Mouse (Mus musculus): ENCODE measurements around the gene Lcat.

Lcat gene

DNA sequence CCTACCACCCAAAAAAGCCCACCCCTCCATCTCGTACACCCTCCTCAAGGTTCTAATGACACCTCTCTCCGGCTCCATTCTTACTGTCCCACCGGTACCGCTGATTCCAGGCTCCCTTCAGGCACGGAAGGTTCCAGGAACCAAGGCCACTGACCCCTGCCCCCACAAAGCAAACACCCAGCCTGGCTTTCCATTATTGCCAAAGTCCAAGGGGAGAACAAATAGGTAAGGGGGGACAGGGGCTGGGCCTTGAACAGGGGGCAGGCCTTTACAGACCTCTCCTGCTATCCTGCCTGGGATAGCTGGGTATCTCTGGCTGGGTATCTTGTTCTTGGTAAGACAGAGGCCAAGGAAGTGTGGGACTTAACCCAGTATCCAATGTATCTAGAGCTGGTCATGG is 640 bp downstream of the Lcat start:
- DNase-seq: no peak

DNA sequence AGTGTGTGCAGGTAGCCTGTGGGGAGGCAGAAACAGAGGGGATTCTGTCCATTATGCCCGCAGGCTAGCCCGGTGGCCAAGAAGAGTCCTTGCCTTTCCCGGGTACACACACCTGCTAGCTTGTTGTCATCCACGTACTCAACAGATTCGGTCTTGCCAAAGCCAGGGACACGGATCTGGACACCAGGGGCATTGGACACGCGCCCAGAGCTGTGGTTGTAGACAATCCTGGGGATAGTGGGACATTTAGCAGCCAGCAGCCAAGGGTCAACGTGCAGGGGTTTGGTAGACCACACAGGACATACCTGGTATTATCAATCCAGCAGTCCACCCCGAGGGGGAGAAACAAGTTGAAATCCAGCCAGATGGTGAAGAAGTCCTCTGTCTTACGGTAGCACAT is 1.2 kb downstream of the Lcat start:
- no peak for DNase-seq

DNA sequence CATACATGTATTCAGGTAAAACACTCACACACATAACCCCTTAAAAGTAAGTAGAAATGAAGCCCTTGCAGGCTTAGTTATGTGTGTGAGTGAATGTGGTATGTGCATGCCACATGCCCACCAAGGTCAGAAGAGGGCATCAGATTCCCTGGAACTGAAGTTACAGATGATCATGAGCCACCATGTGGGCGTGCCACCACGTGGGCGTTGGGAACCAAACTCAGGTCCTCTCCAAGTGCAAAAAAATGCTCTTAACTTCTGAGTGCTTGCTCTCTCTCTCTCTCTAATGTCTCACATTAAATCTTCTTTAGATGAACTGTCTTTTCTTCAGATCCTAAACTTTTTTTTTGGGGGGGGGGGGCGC is 4.9 kb downstream of the Lcat start, which contains the start of gene Psmb10:
TSS of gene Psmb10 (minus strand) at position 139 of the 364 bp plus-strand sequence.
- DNase-seq: no peak

DNA sequence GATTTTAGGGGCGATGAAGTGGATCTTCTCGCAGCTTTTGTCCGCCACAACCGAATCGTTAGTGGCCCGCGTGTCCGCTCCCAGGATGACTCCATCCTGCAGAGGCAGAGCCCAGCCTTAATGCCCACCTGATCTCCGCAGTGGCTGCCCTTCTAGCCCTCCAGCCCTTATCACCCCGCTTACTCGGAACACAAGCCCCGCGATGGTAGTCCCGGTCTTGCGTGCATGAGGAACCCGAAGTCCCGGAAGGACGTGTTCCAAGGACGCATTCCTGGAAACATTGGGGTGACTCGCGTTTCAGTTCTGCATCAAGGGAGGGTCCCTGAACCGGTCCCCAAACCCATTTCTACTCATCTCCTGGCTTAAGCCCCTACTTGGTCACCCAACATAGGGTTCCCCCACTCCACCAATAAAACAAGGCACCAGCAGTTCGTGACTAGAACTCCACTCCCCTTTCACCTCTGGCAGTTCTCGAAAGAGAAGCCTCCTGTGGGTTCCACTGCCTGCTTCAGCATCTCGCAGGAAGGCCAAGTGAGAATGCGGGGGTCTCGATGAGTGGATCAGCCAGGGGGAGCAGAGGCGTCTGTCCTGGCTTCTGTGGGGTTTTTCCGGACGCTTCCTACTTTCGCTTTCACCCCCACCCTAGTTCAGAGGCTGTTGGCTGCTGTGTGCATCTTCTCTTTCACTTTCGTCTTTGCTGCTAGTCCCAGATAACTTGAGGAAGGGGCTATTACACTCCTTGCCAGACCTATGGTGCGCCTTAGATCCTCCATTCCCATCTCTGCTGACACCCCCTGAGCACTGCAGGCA is 5.5 kb downstream of the Lcat start:
- DNase-seq: peak; percentile 37 to 48

DNA sequence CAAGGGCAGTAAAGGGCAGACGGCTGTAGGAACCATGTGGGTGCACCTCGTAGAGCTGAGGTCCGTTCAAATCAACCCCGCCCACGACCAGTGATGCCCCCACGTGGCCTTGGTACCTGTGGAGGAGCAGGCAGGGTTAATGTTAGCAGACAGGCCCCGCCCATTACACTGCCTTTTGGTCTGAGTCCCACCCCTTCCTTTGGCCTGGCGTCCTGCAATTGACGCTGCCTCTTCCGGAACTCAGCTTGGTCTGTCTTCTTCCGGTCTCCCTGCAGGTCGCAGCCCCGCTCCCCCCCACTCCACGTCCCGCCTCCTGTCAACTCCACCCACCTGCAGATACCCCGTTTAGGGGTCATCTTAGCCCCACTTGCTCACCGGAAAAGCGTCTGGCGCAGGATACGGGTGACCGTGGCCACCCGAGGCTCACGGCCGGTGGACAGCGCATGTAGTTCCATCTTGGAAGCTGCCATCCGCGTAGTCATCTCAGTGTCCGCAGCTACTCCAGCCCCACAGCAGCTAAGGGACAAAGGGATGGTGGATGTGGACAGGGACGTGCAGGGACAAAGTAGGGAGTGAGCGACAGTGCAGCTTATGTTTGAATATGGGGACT is 6.2 kb downstream of the Lcat start:
- DNase-seq: peak; percentile 84 to 87

DNA sequence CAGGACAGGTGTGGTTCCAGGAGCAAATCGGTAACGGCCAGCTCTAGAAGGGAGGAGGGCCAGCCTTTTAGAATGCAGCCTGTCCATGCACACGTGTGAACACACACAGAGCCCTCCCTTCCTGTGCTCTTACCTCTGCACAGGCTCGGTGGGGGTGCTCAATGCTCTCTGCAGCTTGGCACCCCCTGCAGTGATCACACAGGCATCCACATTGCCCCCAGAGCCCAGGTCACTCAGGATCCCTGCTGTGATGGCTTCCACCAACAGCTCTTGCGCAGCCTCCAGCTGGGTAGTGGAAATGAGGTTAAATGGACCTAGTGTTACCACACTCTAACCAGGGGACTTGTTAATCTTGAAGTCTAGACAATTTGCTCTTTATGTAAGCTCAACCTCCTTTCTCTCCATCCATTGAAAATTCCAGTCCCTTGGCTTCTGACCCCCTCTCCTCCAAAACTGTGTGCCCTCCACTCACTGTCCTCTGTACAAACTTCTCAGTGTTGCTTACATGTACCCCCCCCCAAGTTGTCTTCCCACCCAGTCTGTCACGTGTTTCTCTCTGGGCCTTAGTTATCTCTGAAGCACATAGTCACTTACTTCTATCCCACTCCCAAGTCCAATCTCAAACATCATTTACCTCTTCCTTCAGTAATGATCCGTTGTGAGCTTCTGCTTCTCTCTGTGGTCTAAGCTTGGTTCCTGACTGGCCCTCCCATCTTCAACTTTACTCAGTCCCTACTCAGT is 7.1 kb downstream of the Lcat start:
- no peak for DNase-seq

DNA sequence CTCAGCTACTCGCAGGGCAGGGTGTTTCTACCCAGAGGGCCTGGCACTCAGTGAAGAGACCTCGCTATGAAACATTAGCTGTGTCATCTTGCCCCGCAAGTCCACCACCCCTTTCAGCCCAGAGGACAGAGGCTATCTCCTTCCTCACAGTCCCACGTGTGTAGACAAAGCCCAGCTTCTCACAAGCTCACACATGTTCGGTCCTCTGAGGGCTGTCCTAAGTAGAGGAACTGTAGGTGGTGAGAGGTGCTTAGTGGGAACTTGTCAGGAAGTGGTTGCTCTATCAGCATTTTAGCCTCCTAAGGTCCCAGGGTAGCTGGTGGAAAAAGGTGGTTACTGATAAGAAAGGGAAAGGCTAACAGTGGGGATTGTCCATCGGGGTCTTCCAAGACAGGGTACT is 8.1 kb downstream of the Lcat start:
- no peak for DNase-seq

DNA sequence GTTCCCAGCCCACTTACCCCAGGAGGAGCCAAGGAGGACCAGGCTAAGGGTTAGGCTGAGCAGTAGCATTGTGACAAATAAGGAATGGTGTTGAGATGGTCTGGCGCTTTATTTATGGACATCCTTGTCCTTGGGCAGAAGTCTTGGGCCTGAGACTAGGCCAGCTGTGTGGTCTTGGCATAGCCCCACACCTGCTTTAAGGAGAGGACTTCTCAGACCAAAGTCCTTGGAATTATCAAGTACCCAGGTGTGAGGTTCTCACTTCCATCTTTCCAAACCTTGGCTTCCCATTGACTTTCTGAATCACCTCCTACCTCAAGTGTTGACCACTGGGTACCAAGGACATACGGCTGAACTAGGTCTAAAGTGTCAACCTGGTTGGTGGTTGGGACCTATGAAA is 9.4 kb downstream of the Lcat start, which contains the start of gene Ctrl:
TSS of gene Ctrl (minus strand) at position 101 of the 400 bp plus-strand sequence.
- DNase-seq: no peak

DNA sequence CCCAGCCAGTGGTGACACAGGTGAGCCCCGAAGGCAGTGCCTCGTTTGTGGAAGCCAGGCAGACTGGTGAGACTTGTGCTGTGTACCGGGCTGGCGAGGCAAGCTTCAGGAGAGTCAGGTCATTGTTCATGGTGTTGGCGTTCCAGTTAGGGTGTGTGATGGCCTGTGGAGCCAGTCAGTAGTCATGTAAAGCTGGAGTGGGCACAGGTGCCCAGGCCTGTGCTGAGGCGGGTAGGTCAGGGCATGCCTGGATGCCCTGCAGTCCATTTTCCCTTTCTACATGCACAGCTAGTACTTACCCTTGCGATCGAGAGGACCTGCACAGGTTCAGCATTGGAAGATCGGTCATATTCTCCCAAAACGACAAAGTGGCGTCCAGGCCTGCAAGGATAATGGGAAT is 10.7 kb downstream of the Lcat start:
- DNase-seq: no peak

DNA sequence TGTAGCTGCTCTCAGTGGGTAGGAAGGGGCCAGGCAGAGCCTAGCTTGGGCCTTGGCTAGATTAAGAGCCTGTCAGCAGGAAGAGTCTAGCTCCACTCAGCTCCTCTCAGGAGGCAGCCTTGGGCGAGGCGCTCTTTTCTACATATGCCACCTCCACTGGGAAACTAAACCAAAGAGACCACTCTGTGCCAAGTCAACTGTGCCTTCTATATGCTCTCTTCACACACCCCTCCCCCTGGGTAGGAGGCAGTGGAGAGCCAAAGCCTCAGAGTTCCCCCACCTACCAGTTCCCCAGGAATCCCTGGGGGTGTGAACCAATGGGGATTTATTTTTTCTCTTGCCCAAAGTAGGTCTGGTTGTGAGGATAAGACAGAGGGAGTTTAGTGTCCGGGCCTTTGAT is 11.9 kb downstream of the Lcat start:
- no peak for DNase-seq

DNA sequence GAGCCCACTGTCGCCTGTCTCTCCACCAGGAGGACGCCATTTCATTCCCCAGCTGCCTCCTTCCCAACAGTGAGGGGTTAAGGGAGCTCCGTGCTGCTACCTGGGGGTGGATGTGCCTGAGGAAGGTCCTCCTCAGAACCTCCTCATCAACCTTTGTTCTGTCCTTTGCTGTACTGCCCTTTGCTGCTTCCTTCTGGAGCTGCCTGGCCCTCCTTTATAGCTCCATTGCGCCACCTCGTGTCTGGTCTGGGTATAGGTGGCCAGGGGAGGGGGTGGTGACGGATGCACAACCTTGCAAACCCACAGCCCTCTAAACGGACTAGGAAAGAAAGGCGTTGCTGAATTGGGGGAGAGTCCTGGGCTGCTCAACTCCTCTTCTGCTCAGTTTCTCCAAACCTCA is 12.6 kb downstream of the Lcat start:
- DNase-seq: peak; percentile 84 to 85

DNA sequence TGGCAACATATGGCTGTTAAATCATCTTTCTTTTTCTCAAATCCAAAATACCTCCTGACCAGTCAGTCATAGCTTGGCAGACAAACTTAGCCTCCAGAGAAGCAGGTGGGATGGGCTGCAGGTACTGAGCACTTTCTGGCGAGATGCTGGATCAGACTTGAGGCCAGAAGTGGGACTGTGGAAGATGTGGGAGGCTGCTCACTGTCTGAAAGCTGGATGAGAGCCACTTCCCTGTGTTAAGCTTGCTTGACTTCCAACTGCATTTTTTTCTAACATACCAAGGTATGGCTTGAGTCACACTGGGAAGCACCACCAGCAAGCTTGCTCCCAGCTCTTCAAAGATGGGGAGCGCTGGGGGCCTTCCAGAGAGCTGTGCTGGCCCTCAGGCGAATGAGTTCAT is 18.1 kb downstream of the Lcat start:
- DNase-seq: no peak

DNA sequence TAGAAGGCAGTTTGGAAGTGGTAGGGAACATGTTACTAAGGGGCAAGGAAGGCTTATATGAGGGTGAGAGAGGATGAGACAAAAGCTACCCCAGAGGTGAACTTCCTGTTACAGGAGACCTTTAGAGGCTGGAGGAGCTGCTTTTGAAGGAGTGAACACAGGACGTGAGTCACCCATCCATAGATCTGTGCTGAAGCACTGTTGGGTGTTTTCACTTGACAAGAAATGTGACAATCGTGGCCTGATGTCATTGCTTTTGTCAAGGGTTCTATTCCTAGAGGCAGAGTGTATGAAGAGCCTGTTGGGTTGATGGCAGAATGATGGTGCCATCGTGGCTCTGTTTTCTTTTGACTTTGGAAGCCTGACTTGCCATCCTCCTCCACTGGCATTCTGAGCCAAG is 23.8 kb downstream of the Lcat start:
- DNase-seq: no peak

DNA sequence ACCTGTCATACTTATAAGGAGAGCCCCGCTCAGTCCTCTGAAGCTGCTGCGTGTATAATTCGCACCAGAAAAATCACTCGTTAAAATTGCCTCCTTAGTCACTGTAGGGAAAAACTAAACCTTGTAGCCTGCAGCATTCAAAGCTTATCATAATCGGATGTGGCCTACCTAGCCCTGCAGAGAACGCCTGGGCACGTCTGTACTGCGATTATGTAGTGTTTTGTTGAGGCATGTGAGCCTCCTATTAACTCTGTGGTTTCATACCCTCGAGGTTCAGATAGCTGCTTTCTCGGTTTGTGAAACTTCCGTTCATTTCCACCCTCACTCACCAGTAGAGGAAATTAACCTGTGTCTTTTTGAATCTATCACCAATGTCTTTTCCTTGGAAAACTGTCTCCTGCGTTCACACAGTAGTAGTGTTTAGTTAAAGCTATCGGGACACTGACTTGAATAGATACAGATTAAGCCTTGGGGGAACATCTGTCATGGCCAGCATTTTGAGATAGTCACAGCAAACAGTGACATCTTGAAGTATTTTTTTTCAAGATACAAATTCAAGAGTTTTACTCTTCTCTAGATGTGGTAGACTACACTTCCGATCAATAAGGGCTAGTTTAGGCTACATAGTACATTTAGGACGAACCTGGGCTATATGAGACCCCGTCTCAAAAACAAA is 42.1 kb downstream of the Lcat start:
- DNase-seq: no peak

DNA sequence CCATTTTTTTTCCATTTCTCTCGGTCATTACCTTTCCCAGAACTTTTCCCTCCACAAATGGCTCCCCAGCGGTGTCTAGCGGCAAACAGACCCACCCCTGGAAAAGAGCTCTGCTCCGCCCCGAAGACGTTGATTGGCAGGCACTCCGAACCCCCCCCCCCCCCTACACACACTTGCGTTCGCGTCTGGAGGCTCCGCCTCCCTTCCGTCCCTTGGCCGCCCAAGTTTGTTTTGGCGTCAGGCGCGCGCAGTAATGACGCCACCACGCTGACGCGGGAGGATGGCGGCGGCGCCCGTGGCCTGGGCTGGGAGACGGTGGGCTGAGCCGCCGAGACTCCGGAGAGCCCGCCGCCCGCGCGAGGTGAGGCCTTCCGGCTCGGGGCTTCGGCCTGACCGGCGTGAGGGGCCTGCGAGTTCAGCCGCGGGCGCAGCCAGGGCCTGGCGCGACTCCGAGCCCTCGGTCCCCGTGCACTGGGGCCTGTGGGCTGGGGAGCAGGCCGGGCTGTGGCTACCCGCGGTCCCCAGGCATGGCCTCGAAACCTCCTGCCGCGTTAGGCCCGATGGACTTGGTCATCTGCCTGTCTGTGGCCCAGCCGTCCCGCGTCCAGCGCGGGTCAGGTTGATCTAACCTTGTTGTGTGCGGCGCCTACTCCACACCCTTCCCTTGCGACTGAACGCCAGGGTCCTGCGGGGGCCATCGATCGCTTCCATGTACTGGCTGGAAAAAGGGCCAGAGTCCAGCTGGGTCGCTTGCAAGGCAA is 42.8 kb downstream of the Lcat start, which contains the start of gene Pskh1:
TSS of gene Pskh1 (plus strand) at position 262 of the 761 bp plus-strand sequence.
- DNase-seq: peak; percentile 91

DNA sequence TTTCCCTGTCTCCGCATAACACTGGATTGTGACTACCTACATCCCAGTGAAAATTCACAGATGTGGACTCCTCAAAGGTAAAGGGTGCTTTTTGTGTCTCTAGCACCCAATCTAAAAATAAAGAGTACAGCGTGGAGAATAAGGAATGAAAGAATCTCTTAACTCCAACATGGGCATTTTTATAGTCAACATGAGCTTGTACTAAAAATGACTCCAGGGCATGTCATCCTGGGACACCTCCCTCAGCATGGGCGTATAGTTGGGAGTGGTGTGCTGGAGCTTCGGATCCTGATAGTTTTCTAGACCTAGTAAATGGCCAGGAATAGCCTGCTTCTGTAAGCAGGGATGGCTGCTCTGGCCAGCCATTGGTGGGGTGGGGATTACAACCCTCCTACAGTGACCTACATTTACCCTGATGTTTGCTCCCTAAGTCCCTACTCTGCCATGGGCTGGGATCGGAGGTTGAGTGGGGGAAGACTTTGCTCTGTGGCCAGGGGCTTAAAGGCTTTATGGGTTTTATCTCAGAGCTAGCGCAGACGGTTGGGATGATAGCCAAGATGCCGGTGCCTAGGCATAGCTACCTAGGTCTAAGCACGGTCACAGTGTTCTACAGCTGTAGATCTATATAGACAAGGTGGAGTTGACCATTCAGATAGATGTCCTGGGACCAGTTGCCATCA is 45.2 kb downstream of the Lcat start:
- no peak for DNase-seq

DNA sequence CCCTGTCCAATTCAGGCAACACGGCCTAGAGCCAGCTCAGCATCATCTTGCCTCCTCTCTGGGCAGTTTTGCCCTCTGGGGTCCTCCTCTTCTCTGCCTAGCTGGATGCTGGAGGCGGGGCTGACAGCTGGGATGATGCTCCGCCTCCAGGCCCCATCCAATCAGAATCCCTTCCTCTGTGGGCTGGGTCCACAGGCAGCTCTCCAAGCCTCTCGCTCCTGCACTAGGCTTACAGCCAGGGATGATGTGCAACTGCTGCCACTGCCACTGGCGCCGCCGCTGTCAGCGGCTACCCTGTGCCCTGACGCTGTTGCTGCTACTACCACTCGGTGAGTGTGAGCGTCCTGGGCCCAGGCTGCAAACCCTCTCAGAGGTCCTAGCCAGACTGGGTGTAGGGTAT is 49.8 kb downstream of the Lcat start, which contains the start of gene Nrn1l:
TSS of gene Nrn1l (plus strand) at position 229 of the 400 bp plus-strand sequence.
- peak in 1 of 2 experiments; percentile 36 for DNase-seq

DNA sequence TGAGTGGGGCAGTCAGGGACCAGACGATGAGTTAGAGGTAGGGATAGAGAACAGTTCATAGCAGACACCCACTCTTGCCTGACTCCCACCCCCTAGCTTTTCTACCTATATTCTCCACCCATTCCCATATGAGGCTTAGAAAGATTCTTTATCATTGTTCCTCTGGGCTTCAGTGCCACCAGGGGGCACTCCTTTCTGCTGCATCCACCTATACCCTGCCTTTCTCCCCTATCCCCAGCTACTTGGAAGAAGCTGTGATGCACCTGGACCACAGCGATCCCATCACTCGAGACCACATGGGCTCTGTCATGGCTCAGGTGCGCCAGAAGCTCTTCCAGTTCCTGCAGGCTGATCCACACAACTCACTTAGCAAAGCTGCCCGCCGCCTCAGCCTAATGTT is 50.8 kb downstream of the Lcat start:
- DNase-seq: no peak

DNA sequence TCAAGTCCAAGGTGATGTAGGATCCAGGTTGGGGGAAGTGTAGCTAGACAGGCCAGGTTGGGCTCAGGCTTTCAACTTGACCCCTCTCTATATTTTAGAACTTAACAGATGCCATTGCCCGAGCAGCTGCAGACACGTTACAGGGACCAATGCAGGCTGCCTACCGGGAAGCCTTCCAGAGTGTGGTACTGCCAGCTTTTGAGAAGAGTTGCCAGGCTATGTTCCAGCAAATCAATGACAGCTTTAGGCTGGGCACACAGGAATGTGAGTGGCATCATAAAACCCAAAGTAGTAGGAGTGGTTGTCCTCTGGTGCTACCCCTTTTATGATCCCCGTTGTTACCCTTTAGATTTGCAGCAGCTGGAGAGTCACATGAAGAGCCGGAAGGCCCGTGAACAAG is 52.3 kb downstream of the Lcat start:
- no peak for DNase-seq

DNA sequence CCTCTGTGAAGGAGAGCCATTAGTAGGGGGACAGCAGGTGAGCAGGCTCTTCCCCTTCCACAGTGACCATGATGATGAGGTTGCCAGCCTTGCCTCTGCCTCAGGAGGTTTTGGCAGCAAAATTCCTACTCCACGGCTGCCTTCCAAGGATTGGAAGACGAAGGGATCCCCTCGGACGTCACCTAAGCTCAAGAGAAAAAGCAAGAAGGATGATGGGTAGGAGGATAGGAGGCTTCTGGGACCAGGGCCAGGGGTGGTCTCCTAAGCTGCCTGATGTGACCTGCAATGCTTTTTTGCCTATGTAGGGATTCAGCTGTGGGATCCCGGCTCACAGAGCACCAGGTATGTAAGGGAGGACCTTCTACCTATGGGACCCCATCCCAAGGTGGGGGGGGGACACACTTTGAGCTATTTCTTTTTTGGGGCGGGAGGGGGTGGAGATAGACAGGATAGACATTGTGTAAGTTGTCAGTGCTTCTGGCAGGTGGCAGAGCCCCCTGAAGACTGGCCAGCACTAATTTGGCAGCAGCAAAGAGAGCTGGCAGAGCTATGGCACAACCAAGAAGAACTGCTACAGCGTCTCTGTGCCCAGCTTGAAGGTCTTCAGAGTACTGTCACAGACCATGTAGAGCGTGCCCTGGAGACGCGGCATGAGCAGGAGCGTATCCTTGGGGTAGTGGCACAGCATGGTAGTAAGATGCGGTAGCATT is 53.3 kb downstream of the Lcat start:
- DNase-seq: no peak

All from cerebellum, postnatal 36 days (tissue).